Mouse (Mus musculus) bone marrow macrophage, adult 2 months (primary cell): ENCODE data around the gene Zbtb16.

Source experiments
- CTCF ChIP-seq: IDR thresholded peaks from 2 replicates; pipeline ENCODE4 v1.5.1; 2012; ENCODE audit warnings: low read depth, mild to moderate bottlenecking, low read length, moderate library complexity
- POLR2A ChIP-seq: IDR thresholded peaks from 2 replicates; pipeline ENCODE4 v1.6.1; 2012; ENCODE audit warnings: mild to moderate bottlenecking, low read depth, low read length, borderline replicate concordance

- TF ChIP-seq POLR2A, result no peak
- no peak for TF ChIP-seq CTCF
These were observed 14.0 kb downstream of the Zbtb16 start for GRCm38 (mm10) chr9:48821916-48822585.
